Mouse (Mus musculus): ENCODE data around the gene Atp5d. TPM values are rescaled to one million over a fixed set of nuclear protein-coding genes. Genes with fewer than 3 reads are reported as not detected.

Gene Atp5d
- total and polyA plus RNA-seq, 3 experiments, result 81.9 to 1,539 (median 248) TPM

GRCm38 (mm10) chr10:80150226-80151210, 12.1 kb downstream of the Atp5d start:
- Histone ChIP-seq H3K27me3 (ENCODE audit: insufficient read depth, low read length) (no peaks in the 10 kb centered on the region), H3K4me3 (ENCODE audit: low read depth, low read length) (peak overlapping the region; percentile 94), H3K9me3 (replicated peaks) (no peaks in the 10 kb centered on the region), H3K36me3 (replicated peaks) (peaks cover 76% of the 10 kb centered on the region), H3K4me1 (ENCODE audit: insufficient read depth, low read depth, low read length) (peaks cover 73% of the 10 kb centered on the region)
- peak; percentile 48 for DNase-seq (ENCODE audit: low spot score)
- ATAC-seq (ENCODE audit: extremely low read depth, insufficient number of reproducible peaks, low FRiP score, poor library complexity, severe bottlenecking), result no peak
- no peak for TF ChIP-seq GATA2 (IDR thresholded peaks at IDR 0.05; ENCODE audit: borderline replicate concordance, low read depth, low read length)

GRCm38 (mm10) chr10:80151211-80152034, 13.0 kb downstream of the Atp5d start:
- no peak for DNase-seq (ENCODE audit: low spot score)
- no peak for ATAC-seq (ENCODE audit: extremely low read depth, insufficient number of reproducible peaks, low FRiP score, poor library complexity, severe bottlenecking)
- no peaks in the 10 kb centered on the region for H3K9me3 ChIP-seq (replicated peaks)
- peaks cover 73% of the 10 kb centered on the region for H3K4me1 ChIP-seq (ENCODE audit: insufficient read depth, low read depth, low read length)
- peaks cover 76% of the 10 kb centered on the region for H3K36me3 ChIP-seq (replicated peaks)
- TF ChIP-seq POLR2AphosphoS5 (IDR thresholded peaks at IDR 0.05; ENCODE audit: insufficient replicate concordance, low read depth, low read length) (no peak), GATA1 (IDR thresholded peaks at IDR 0.05; ENCODE audit: borderline replicate concordance, low read length) (no peak), TAL1 (conservative IDR thresholded peaks at IDR 0.05; ENCODE audit: low read depth, low read length) (no peak), CTCF (IDR thresholded peaks at IDR 0.05; ENCODE audit: low read depth, low read length) (no peak), GATA2 (IDR thresholded peaks at IDR 0.05; ENCODE audit: borderline replicate concordance, low read depth, low read length) (no peak)
- no peaks in the 10 kb centered on the region for H3K27me3 ChIP-seq (ENCODE audit: insufficient read depth, low read length)
- peak overlapping the region; percentile 94 for H3K4me3 ChIP-seq (ENCODE audit: low read depth, low read length)

- no peak for TF ChIP-seq POLR2AphosphoS5 (IDR thresholded peaks at IDR 0.05; ENCODE audit: insufficient replicate concordance, low read depth, low read length)
- no peak for TF ChIP-seq GATA1 (IDR thresholded peaks at IDR 0.05; ENCODE audit: borderline replicate concordance, low read length)
- TF ChIP-seq TAL1 (conservative IDR thresholded peaks at IDR 0.05; ENCODE audit: low read depth, low read length), result no peak
- TF ChIP-seq GATA2 (IDR thresholded peaks at IDR 0.05; ENCODE audit: borderline replicate concordance, low read depth, low read length), result no peak
- TF ChIP-seq CTCF (IDR thresholded peaks at IDR 0.05; ENCODE audit: low read depth, low read length), result no peak
- Histone ChIP-seq H3K4me3 (ENCODE audit: low read depth, low read length) (peak overlapping the region; percentile 94), H3K36me3 (replicated peaks) (peaks cover 76% of the 10 kb centered on the region), H3K9me3 (replicated peaks) (no peaks in the 10 kb centered on the region), H3K27me3 (ENCODE audit: insufficient read depth, low read length) (no peaks in the 10 kb centered on the region), H3K4me1 (ENCODE audit: insufficient read depth, low read depth, low read length) (peaks cover 73% of the 10 kb centered on the region)
- no peak for ATAC-seq (ENCODE audit: extremely low read depth, insufficient number of reproducible peaks, low FRiP score, poor library complexity, severe bottlenecking)
- DNase-seq (ENCODE audit: low spot score), result no peak
Observed at GRCm38 (mm10) chr10:80152071-80152872, 13.8 kb downstream of the Atp5d start.

GRCm38 (mm10) chr10:80152873-80153260, 14.4 kb downstream of the Atp5d start:
- H3K4me3 ChIP-seq (ENCODE audit: low read depth, low read length), result peak overlapping the region; percentile 94; the same call in 1 of the 2 replicates
- peaks cover 72% of the 10 kb centered on the region for H3K4me1 ChIP-seq (ENCODE audit: insufficient read depth, low read depth, low read length)
- TF ChIP-seq CTCF (IDR thresholded peaks at IDR 0.05; ENCODE audit: low read depth, low read length), result no peak
- 0 out of 2 replicates have a peak, but pooled peaks have one; percentile 6 for ATAC-seq (ENCODE audit: extremely low read depth, insufficient number of reproducible peaks, low FRiP score, poor library complexity, severe bottlenecking)
- no peaks in the 10 kb centered on the region for H3K9me3 ChIP-seq (replicated peaks)
- DNase-seq (ENCODE audit: low spot score), result no peak
- peaks cover 77% of the 10 kb centered on the region for H3K36me3 ChIP-seq (replicated peaks)
- H3K27me3 ChIP-seq (ENCODE audit: insufficient read depth, low read length), result no peaks in the 10 kb centered on the region

GRCm38 (mm10) chr10:80153713-80154112, 15.3 kb downstream of the Atp5d start:
- Histone ChIP-seq H3K27me3 (ENCODE audit: insufficient read depth, low read length) (no peaks in the 10 kb centered on the region), H3K36me3 (replicated peaks) (peaks cover 81% of the 10 kb centered on the region), H3K4me1 (ENCODE audit: insufficient read depth, low read depth, low read length) (peaks cover 76% of the 10 kb centered on the region), H3K4me3 (ENCODE audit: low read depth, low read length) (peak overlapping the region; percentile 45; the same call in 1 of the 2 replicates), H3K9me3 (replicated peaks) (no peaks in the 10 kb centered on the region)
- TF ChIP-seq POLR2AphosphoS5 (IDR thresholded peaks at IDR 0.05; ENCODE audit: insufficient replicate concordance, low read depth, low read length) (no peak), GATA1 (IDR thresholded peaks at IDR 0.05; ENCODE audit: borderline replicate concordance, low read length) (no peak), GATA2 (IDR thresholded peaks at IDR 0.05; ENCODE audit: borderline replicate concordance, low read depth, low read length) (no peak), TAL1 (conservative IDR thresholded peaks at IDR 0.05; ENCODE audit: low read depth, low read length) (no peak), CTCF (IDR thresholded peaks at IDR 0.05; ENCODE audit: low read depth, low read length) (no peak)
- ATAC-seq (ENCODE audit: extremely low read depth, insufficient number of reproducible peaks, low FRiP score, poor library complexity, severe bottlenecking), result no peak
- no peak for DNase-seq (ENCODE audit: low spot score)

All from G1E (cell line).